Comparison of ENCODE assay signal across 12 mouse cellular contexts in the genomic region with DNA sequence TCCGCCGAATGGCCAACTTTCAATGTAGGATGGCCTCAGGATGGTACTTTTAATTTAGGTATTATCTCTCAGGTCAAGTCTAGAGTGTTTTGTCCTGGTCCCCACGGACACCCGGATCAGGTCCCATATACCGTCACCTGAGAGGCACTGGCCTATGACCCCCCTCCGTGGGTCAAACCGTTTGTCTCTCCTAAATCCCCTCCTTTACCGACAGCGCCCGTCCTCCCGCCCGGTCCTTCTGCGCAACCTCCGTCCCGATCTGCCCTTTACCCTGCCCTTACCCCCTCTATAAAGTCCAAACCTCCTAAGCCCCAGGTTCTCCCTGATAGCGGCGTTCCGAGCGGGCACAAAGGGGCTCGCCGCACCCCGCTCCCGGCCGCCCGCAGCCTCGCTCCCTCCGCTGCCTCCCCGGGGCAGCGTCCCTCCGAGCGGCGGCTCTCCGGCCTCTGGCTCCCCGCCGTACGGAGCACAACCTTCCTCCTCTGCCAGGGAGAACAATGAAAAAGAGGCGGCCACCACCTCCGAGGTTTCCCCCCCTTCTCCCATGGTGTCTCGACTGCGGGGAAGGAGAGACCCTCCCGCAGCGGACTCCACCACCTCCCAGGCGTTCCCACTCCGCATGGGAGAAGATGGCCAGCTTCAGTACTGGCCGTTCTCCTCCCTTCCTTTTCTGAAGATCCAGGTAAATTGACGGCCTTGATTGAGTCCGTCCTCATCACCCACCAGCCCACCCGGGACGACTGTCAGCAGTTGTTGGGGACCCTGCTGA. TPM values are rescaled to one million over a fixed set of nuclear protein-coding genes. Genes with fewer than 3 reads are reported as not detected.
A peak's percentile ranks its signal among the peaks of the same experiment; 100 is the strongest.
DNase-seq lines count a peak whose midpoint lies in the region; ATAC-seq and TF ChIP-seq lines count a peak whose summit lies in the region.
"Not testable (repeated sequence)": the region's sequence is repeated elsewhere in the genome, so short reads cannot be mapped to it uniquely, and the experiment has no call there.
"Had no signal": no experiment of that assay in that cellular context is flagged by ENCODE, and none has a peak within 500 bp of the region (broad histone marks: within the 10 kb centered on the region; RNA-seq: fewer than 3 reads in every experiment).

No protein-coding gene starts in this region.

- H3K27ac ChIP-seq in cerebellum, adult 2 months (ENCODE audit: insufficient read depth, low read length) = peak overlapping the region; percentile 98
- not testable (repeated sequence) for H3K27ac ChIP-seq in forebrain, embryonic 11.5 days (ENCODE audit: low read depth, low read length); heart, embryonic 13.5 days (replicated peaks); intestine, embryonic 15.5 days; limb, embryonic 11.5 days (replicated peaks; ENCODE audit: low read depth, low read length); lung, embryonic 14.5 days (ENCODE audit: low read depth); midbrain, postnatal 0 days (ENCODE audit: low read depth, low read length); stomach, postnatal 0 days (replicated peaks)

- not testable (repeated sequence) for H3K36me3 ChIP-seq in forebrain, embryonic 11.5 days (ENCODE audit: control insufficient read depth, insufficient read depth, low read length); heart, embryonic 13.5 days; intestine, embryonic 15.5 days; limb, embryonic 11.5 days (ENCODE audit: control insufficient read depth, insufficient read depth, low read length); lung, embryonic 14.5 days (ENCODE audit: insufficient read depth); midbrain, postnatal 0 days (ENCODE audit: insufficient read depth, low read length); stomach, postnatal 0 days (ENCODE audit: control insufficient read depth, insufficient read depth, low read length)

- peaks cover 37% of the 10 kb centered on the region for H3K4me1 ChIP-seq in cerebellum, adult 2 months (ENCODE audit: control insufficient read depth, insufficient read depth, low read length)
- not testable (repeated sequence) for H3K4me1 ChIP-seq in forebrain, embryonic 11.5 days (replicated peaks; ENCODE audit: control insufficient read depth, insufficient read depth, low read length); limb, embryonic 11.5 days (ENCODE audit: control insufficient read depth, insufficient read depth, low read length); lung, embryonic 14.5 days (ENCODE audit: insufficient read depth); midbrain, postnatal 0 days (ENCODE audit: insufficient read depth, low read length); stomach, postnatal 0 days (replicated peaks; ENCODE audit: control insufficient read depth, insufficient read depth)
- peaks cover 16% of the 10 kb centered on the region for H3K4me1 ChIP-seq in heart, embryonic 13.5 days
- H3K4me1 ChIP-seq in intestine, embryonic 15.5 days (replicated peaks) = peaks cover 17% of the 10 kb centered on the region

- H3K27me3 ChIP-seq in cerebellum, adult 2 months (ENCODE audit: control insufficient read depth, insufficient read depth, low read length); forebrain, embryonic 11.5 days (ENCODE audit: control insufficient read depth, insufficient read depth, low read length); intestine, embryonic 15.5 days (replicated peaks); limb, embryonic 11.5 days (ENCODE audit: control insufficient read depth, insufficient read depth, low read length); lung, embryonic 14.5 days (ENCODE audit: insufficient read depth, low read length); midbrain, postnatal 0 days (ENCODE audit: insufficient read depth, low read length); stomach, postnatal 0 days (ENCODE audit: control insufficient read depth, insufficient read depth, low read length): not testable (repeated sequence)
- peaks cover 14% of the 10 kb centered on the region; the same call in 1 of the 2 replicates for H3K27me3 ChIP-seq in heart, embryonic 13.5 days (replicated peaks)

- 4% methylated on average over 21 of the region's 49 CpGs for WGBS in cerebellum, adult 2 months
- WGBS in forebrain, embryonic 11.5 days = 4% methylated on average over 22 of the region's 49 CpGs
- 3% methylated on average over 18 of the region's 49 CpGs for WGBS in heart, embryonic 13.5 days
- 3% methylated on average over 22 of the region's 49 CpGs for WGBS in intestine, embryonic 15.5 days
- 2% methylated on average over 21 of the region's 49 CpGs for WGBS in limb, embryonic 11.5 days
- WGBS in lung, embryonic 14.5 days = 3% methylated on average over 22 of the region's 49 CpGs
- WGBS in midbrain, postnatal 0 days = 6% methylated on average over 20 of the region's 49 CpGs
- WGBS in stomach, postnatal 0 days = 10% methylated on average over 21 of the region's 49 CpGs

- TF ChIP-seq POLR2A in cerebellum, adult 2 months (IDR thresholded peaks at IDR 0.05; ENCODE audit: borderline replicate concordance, insufficient read depth, low read length) = not testable (repeated sequence)

- peak overlapping the region; percentile 83 for H3K4me3 ChIP-seq in cerebellum, adult 2 months (replicated peaks; ENCODE audit: insufficient read depth, low read depth, low read length)
- H3K4me3 ChIP-seq in forebrain, embryonic 11.5 days (ENCODE audit: low read depth, low read length) = peak overlapping the region; percentile 29
- H3K4me3 ChIP-seq in heart, embryonic 13.5 days = peak overlapping the region; percentile 54
- H3K4me3 ChIP-seq in intestine, embryonic 15.5 days (replicated peaks) = peak overlapping the region; percentile 43
- peak overlapping the region; percentile 26 for H3K4me3 ChIP-seq in limb, embryonic 11.5 days (ENCODE audit: low read depth, low read length)
- H3K4me3 ChIP-seq in lung, embryonic 14.5 days (ENCODE audit: low read depth, low read length) = peak overlapping the region; percentile 37
- peak overlapping the region; percentile 25 for H3K4me3 ChIP-seq in midbrain, postnatal 0 days (ENCODE audit: low read depth, low read length)
- H3K4me3 ChIP-seq in stomach, postnatal 0 days (ENCODE audit: low read depth, low read length) = peak overlapping the region; percentile 39

- peak in 1 of 2 experiments; percentile 57 for DNase-seq in cerebellum, adult 2 months
- not testable (repeated sequence) for DNase-seq in forebrain, embryonic 11.5 days (ENCODE audit: low spot score); lung, embryonic 14.5 days; midbrain, postnatal 0 days (ENCODE audit: low spot score); stomach, postnatal 0 days (ENCODE audit: low spot score)
- peak; percentile 34 for DNase-seq in limb, embryonic 11.5 days (ENCODE audit: low spot score)

- not testable (repeated sequence) for H3K9me3 ChIP-seq in forebrain, embryonic 11.5 days (ENCODE audit: control insufficient read depth, low read length); heart, embryonic 13.5 days; intestine, embryonic 15.5 days; limb, embryonic 11.5 days (ENCODE audit: control insufficient read depth, low read length); lung, embryonic 14.5 days (ENCODE audit: low read depth, low read length); midbrain, postnatal 0 days (ENCODE audit: low read length); stomach, postnatal 0 days (ENCODE audit: control insufficient read depth, low read length)

- TF ChIP-seq CTCF in cerebellum, adult 2 months (IDR thresholded peaks at IDR 0.05; ENCODE audit: borderline replicate concordance, insufficient read depth, low read depth, low read length); lung, embryonic 14.5 days (IDR thresholded peaks at IDR 0.05; ENCODE audit: low read depth); midbrain, postnatal 0 days (IDR thresholded peaks at IDR 0.05); stomach, postnatal 0 days (IDR thresholded peaks at IDR 0.05; ENCODE audit: low read depth): not testable (repeated sequence)

- not testable (repeated sequence) for TF ChIP-seq EP300 in stomach, postnatal 0 days (optimal IDR thresholded peaks at IDR 0.05)

- H3K9ac ChIP-seq in forebrain, embryonic 11.5 days (ENCODE audit: low read length); limb, embryonic 11.5 days (ENCODE audit: low read length); lung, embryonic 14.5 days; midbrain, postnatal 0 days (replicated peaks; ENCODE audit: low read length, poor library complexity, severe bottlenecking): not testable (repeated sequence)
- peak overlapping the region; percentile 73 for H3K9ac ChIP-seq in heart, embryonic 13.5 days
- peak overlapping the region; percentile 40; the same call in 1 of the 2 replicates for H3K9ac ChIP-seq in intestine, embryonic 15.5 days
- H3K9ac ChIP-seq in stomach, postnatal 0 days (ENCODE audit: low read length) = peak overlapping the region; percentile 52

- peak overlapping the region; percentile 50 for H3K4me2 ChIP-seq in forebrain, embryonic 11.5 days (ENCODE audit: low read depth, low read length, severe bottlenecking)
- H3K4me2 ChIP-seq in heart, embryonic 13.5 days = peak overlapping the region; percentile 70
- H3K4me2 ChIP-seq in intestine, embryonic 15.5 days (replicated peaks) = peak overlapping the region; percentile 54
- peak overlapping the region; percentile 39 for H3K4me2 ChIP-seq in limb, embryonic 11.5 days (ENCODE audit: low read depth, severe bottlenecking)
- H3K4me2 ChIP-seq in lung, embryonic 14.5 days = peak overlapping the region; percentile 60
- H3K4me2 ChIP-seq in midbrain, postnatal 0 days (ENCODE audit: low read depth, low read length, poor library complexity, severe bottlenecking) = peak overlapping the region; percentile 42
- H3K4me2 ChIP-seq in stomach, postnatal 0 days (replicated peaks; ENCODE audit: low read depth) = peak overlapping the region; percentile 47

- ATAC-seq in forebrain, embryonic 11.5 days (replicated peaks; ENCODE audit: low FRiP score) = peak; percentile 66; the same call in 1 of the 2 replicates
- ATAC-seq in heart, embryonic 13.5 days (ENCODE audit: extremely low read depth, insufficient number of reproducible peaks, low FRiP score, low TSS enrichment); limb, embryonic 11.5 days (ENCODE audit: insufficient number of reproducible peaks, low FRiP score, low TSS enrichment, low read depth); midbrain, postnatal 0 days (ENCODE audit: low FRiP score): not testable (repeated sequence)
- peak; percentile 55; the same call in 1 of the 2 replicates for ATAC-seq in intestine, embryonic 15.5 days
- ATAC-seq in lung, embryonic 14.5 days (ENCODE audit: insufficient read depth) = peak; percentile 73; the same call in 1 of the 2 replicates
- ATAC-seq in stomach, postnatal 0 days (ENCODE audit: low FRiP score, low TSS enrichment) = peak; percentile 51

RNA-seq across cellular contexts. Expression of gene Ykt6, which starts 51.7 kb away (rescaled TPM):
- 54.2 and 54.9 TPM in 2 replicates for polyA plus RNA-seq in cerebellum, adult 2 months (2012; rRNA removed)
- 25.5 and 27.2 TPM in 2 replicates for polyA plus RNA-seq in forebrain, embryonic 11.5 days (2014; fragmentation: Nextera tagmentation; extraction: Ambion mirVana)
- polyA plus RNA-seq in heart, embryonic 13.5 days (2015; fragmentation: Nextera tagmentation; extraction: Ambion mirVana) = 39.1 and 41.1 TPM in 2 replicates
- polyA plus RNA-seq in intestine, embryonic 15.5 days (2015; fragmentation: Nextera tagmentation; extraction: Ambion mirVana) = 48.7 and 51.8 TPM in 2 replicates
- 29.0 and 30.3 TPM in 2 replicates for polyA plus RNA-seq in limb, embryonic 11.5 days (2014; fragmentation: Nextera tagmentation; extraction: Ambion mirVana)
- polyA plus RNA-seq in lung, embryonic 14.5 days (2014; fragmentation: Nextera tagmentation; extraction: Ambion mirVana) = 25.0 and 26.1 TPM in 2 replicates
- 148 and 151 TPM in 2 replicates for total RNA-seq in midbrain, postnatal 0 days (2014; rRNA removed)
- 87.0 and 89.0 TPM in 2 replicates for polyA plus RNA-seq in midbrain, postnatal 0 days (2015; fragmentation: Nextera tagmentation; extraction: Ambion mirVana)
- polyA plus RNA-seq in stomach, postnatal 0 days (2015; fragmentation: Nextera tagmentation; extraction: Ambion mirVana) = 47.0 and 47.7 TPM in 2 replicates

RNA-seq across cellular contexts. Expression of gene Gck, which starts 57.3 kb away (rescaled TPM):
- polyA plus RNA-seq in cerebellum, adult 2 months (2012; rRNA removed) = 0.74 and 1.1 TPM in 2 replicates
- 1.8 and 4.5 TPM in 2 replicates for polyA plus RNA-seq in forebrain, embryonic 11.5 days (2014; fragmentation: Nextera tagmentation; extraction: Ambion mirVana)
- polyA plus RNA-seq in heart, embryonic 13.5 days (2015; fragmentation: Nextera tagmentation; extraction: Ambion mirVana) = 1.2 and 1.5 TPM in 2 replicates
- polyA plus RNA-seq in intestine, embryonic 15.5 days (2015; fragmentation: Nextera tagmentation; extraction: Ambion mirVana) = 2.8 and 3.1 TPM in 2 replicates
- 0.41 and 1.6 TPM in 2 replicates for polyA plus RNA-seq in limb, embryonic 11.5 days (2014; fragmentation: Nextera tagmentation; extraction: Ambion mirVana)
- polyA plus RNA-seq in lung, embryonic 14.5 days (2014; fragmentation: Nextera tagmentation; extraction: Ambion mirVana) = 0.84 and 1.9 TPM in 2 replicates
- 7.6 and 7.7 TPM in 2 replicates for total RNA-seq in midbrain, postnatal 0 days (2014; rRNA removed)
- 13.2 and 14.1 TPM in 2 replicates for polyA plus RNA-seq in midbrain, postnatal 0 days (2015; fragmentation: Nextera tagmentation; extraction: Ambion mirVana)
- 1.9 and 2.0 TPM in 2 replicates for polyA plus RNA-seq in stomach, postnatal 0 days (2015; fragmentation: Nextera tagmentation; extraction: Ambion mirVana)
- total RNA-seq: gastrocnemius, postnatal 10 days; heart, postnatal 4 days; monocyte, adult 5-6 weeks had no signal
- polyA plus RNA-seq: C2C12 had no signal

RNA-seq across cellular contexts. Expression of gene Camk2b, which starts 59.0 kb away (rescaled TPM):
- polyA plus RNA-seq in cerebellum, adult 2 months (2012; rRNA removed) = 479 and 518 TPM in 2 replicates
- polyA plus RNA-seq in forebrain, embryonic 11.5 days (2014; fragmentation: Nextera tagmentation; extraction: Ambion mirVana) = 1.0 and 1.8 TPM in 2 replicates
- polyA plus RNA-seq in heart, embryonic 13.5 days (2015; fragmentation: Nextera tagmentation; extraction: Ambion mirVana) = 2.4 and 2.7 TPM in 2 replicates
- polyA plus RNA-seq in intestine, embryonic 15.5 days (2015; fragmentation: Nextera tagmentation; extraction: Ambion mirVana) = 5.3 and 5.9 TPM in 2 replicates
- polyA plus RNA-seq in limb, embryonic 11.5 days (2014; fragmentation: Nextera tagmentation; extraction: Ambion mirVana) = 0.55 and 0.67 TPM in 2 replicates
- polyA plus RNA-seq in lung, embryonic 14.5 days (2014; fragmentation: Nextera tagmentation; extraction: Ambion mirVana) = 0.41 and 0.59 TPM in 2 replicates
- 195 and 225 TPM in 2 replicates for total RNA-seq in midbrain, postnatal 0 days (2014; rRNA removed)
- 199 and 208 TPM in 2 replicates for polyA plus RNA-seq in midbrain, postnatal 0 days (2015; fragmentation: Nextera tagmentation; extraction: Ambion mirVana)
- 4.0 and 4.2 TPM in 2 replicates for polyA plus RNA-seq in stomach, postnatal 0 days (2015; fragmentation: Nextera tagmentation; extraction: Ambion mirVana)

Comparison
In these comparisons a context has a peak if more than half of its experiments do, and no peak if none do; other contexts are left out.
1. H3K4me3 ChIP-seq: peak in every context shown above with its lines; median percentile 83 in cerebellum, adult 2 months; 54 in heart, embryonic 13.5 days; 43 in intestine, embryonic 15.5 days; 39 in stomach, postnatal 0 days; 37 in lung, embryonic 14.5 days; 29 in forebrain, embryonic 11.5 days; 26 in limb, embryonic 11.5 days; 25 in midbrain, postnatal 0 days.
2. RNA of gene Camk2b, which starts 59.0 kb away (polyA plus RNA-seq): 479 to 518 TPM in cerebellum, adult 2 months and 199 to 208 TPM in midbrain, postnatal 0 days; 5.3 to 5.9 TPM in intestine, embryonic 15.5 days, 4.0 to 4.2 TPM in stomach, postnatal 0 days, 2.4 to 2.7 TPM in heart, embryonic 13.5 days, 1.0 to 1.8 TPM in forebrain, embryonic 11.5 days, 0.41 to 0.59 TPM in lung, embryonic 14.5 days and 0.55 to 0.67 TPM in limb, embryonic 11.5 days; every median in the first group is over 10 times any median in the second.
3. Peak in every context shown above with its lines, with median percentiles within 50 percentile points of each other: H3K4me2 ChIP-seq.